Mouse (Mus musculus): ENCODE results near the gene Capza2. TPM values are rescaled to one million over a fixed set of nuclear protein-coding genes. Genes with fewer than 3 reads are reported as not detected.

Capza2 gene
- polyA plus RNA-seq, 1 experiment from 2014 or later = 80.9 TPM

DNA sequence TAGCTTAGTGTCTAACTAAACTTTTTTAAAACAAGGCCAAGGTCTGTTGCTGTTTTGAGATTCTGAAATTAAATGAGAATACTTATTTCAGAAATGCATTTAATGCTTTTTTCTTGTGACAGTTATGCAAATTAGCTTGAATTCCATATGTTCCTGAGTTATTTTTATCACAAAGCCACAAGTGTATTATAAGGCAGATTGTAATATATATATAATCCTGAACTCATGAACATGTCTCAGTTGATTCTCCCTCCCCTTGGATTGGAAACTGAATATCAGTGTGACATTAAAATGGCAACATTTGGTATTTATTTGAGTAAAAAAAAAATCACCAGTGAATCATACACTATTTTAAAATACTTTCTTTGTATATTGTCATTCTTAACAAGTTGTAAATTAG is 30.0 kb downstream of the Capza2 start:
- no peak for ATAC-seq (ENCODE audit: low read depth)

DNA sequence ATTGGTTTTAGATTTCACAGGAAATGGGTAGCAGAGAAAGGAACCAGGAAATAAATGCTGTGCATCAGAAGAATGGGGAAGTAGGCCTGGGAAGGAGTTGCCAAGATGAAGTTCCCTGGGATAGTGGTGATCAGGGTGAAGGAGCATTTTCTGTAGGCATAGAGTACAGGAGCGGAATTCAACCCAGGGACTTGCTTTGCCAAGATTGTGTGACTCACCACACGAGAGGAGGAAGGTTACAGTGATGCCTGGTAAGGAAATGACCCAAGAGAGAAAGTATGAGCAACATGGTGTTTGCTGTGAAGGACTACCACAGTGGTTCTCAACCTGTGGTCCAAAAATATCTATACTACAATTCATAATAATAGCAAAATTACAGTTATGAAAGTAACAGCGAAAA is 31.8 kb downstream of the Capza2 start:
- Histone ChIP-seq H3K9ac (ENCODE audit: low read depth, low read length) (no peak overlapping the region), H3K4me2 (ENCODE audit: low read depth, low read length) (no peak overlapping the region), H3K27me3 (ENCODE audit: control insufficient read depth, insufficient read depth, low read depth, low read length) (no peaks in the 10 kb centered on the region), H3K9me3 (replicated peaks; ENCODE audit: control insufficient read depth, low read length) (no peaks in the 10 kb centered on the region), H3K4me1 (ENCODE audit: control insufficient read depth, low read depth, low read length) (no peaks in the 10 kb centered on the region), H3K27ac (ENCODE audit: low read length) (no peak overlapping the region), H3K36me3 (ENCODE audit: control insufficient read depth, insufficient read depth) (peaks cover 19% of the 10 kb centered on the region), H3K4me3 (ENCODE audit: low read depth, low read length) (no peak overlapping the region)
- no peak for ATAC-seq (ENCODE audit: low read depth)
- 85% methylated on average over 3 of the region's 3 CpGs for WGBS (ENCODE audit: insufficient replicate concordance)

More for the DNA sequence above, 30.0 kb downstream of the Capza2 start:
- Histone ChIP-seq H3K4me3 (ENCODE audit: low read depth, low read length) (no peak overlapping the region), H3K27me3 (ENCODE audit: control insufficient read depth, insufficient read depth, low read depth, low read length) (no peaks in the 10 kb centered on the region), H3K4me1 (ENCODE audit: control insufficient read depth, low read depth, low read length) (no peaks in the 10 kb centered on the region), H3K9ac (ENCODE audit: low read depth, low read length) (no peak overlapping the region), H3K36me3 (ENCODE audit: control insufficient read depth, insufficient read depth) (peaks cover 28% of the 10 kb centered on the region), H3K4me2 (ENCODE audit: low read depth, low read length) (no peak overlapping the region), H3K9me3 (replicated peaks; ENCODE audit: control insufficient read depth, low read length) (no peaks in the 10 kb centered on the region), H3K27ac (ENCODE audit: low read length) (no peak overlapping the region)

DNA sequence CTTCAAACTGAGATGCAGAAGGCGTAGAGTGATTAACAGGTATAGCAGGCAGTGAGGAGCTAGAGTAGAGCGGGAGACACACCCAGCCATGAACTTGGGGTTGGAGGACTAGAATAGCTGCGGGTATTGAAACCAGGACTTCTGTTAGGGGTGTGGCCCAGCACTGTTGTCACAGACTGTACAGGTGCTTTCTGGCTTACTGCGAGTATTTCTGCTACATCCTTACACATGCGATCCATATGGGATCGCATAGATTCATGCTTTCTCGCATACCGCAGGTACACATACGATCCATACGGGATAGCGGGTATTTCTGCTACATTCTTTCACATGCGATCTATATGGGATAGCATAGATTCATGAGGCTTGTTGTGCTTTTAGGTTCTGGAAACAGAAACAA is 32.3 kb downstream of the Capza2 start:
- Histone ChIP-seq H3K4me2 (ENCODE audit: low read depth, low read length) (no peak overlapping the region), H3K27ac (ENCODE audit: low read length) (no peak overlapping the region), H3K9ac (ENCODE audit: low read depth, low read length) (no peak overlapping the region), H3K36me3 (ENCODE audit: control insufficient read depth, insufficient read depth) (peaks cover 14% of the 10 kb centered on the region), H3K27me3 (ENCODE audit: control insufficient read depth, insufficient read depth, low read depth, low read length) (no peaks in the 10 kb centered on the region), H3K4me1 (ENCODE audit: control insufficient read depth, low read depth, low read length) (no peaks in the 10 kb centered on the region), H3K9me3 (replicated peaks; ENCODE audit: control insufficient read depth, low read length) (no peaks in the 10 kb centered on the region), H3K4me3 (ENCODE audit: low read depth, low read length) (no peak overlapping the region)
- WGBS (ENCODE audit: insufficient replicate concordance) = 89% methylated on average over 12 of the region's 12 CpGs
- ATAC-seq (ENCODE audit: low read depth) = no peak

DNA sequence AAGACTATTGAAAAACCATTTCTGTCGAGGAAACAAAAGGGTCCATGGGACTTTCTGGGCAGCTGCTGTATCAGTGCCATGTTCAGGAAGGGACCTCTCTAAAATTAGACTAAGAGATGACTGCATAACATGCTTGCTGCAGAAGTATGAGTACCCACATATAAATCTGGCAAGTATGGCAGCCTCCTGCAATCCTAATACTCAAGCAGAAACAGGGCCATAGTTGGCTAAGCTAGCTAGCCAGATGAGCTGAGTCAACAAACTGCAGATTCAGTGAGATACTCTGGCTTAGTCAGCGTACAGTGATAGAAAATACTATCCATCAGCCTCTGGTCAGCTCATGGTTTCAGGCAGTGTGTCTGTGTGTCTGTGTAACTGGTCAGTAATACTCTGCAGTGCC is 33.8 kb downstream of the Capza2 start:
- 73% methylated on average over 2 of the region's 2 CpGs for WGBS (ENCODE audit: insufficient replicate concordance)
- Histone ChIP-seq H3K9me3 (replicated peaks; ENCODE audit: control insufficient read depth, low read length) (no peaks in the 10 kb centered on the region), H3K4me1 (ENCODE audit: control insufficient read depth, low read depth, low read length) (no peaks in the 10 kb centered on the region), H3K27ac (ENCODE audit: low read length) (no peak overlapping the region), H3K27me3 (ENCODE audit: control insufficient read depth, insufficient read depth, low read depth, low read length) (no peaks in the 10 kb centered on the region), H3K9ac (ENCODE audit: low read depth, low read length) (no peak overlapping the region), H3K4me2 (ENCODE audit: low read depth, low read length) (no peak overlapping the region), H3K36me3 (ENCODE audit: control insufficient read depth, insufficient read depth) (peaks cover 9% of the 10 kb centered on the region), H3K4me3 (ENCODE audit: low read depth, low read length) (no peak overlapping the region)
- ATAC-seq (ENCODE audit: low read depth) = no peak

DNA sequence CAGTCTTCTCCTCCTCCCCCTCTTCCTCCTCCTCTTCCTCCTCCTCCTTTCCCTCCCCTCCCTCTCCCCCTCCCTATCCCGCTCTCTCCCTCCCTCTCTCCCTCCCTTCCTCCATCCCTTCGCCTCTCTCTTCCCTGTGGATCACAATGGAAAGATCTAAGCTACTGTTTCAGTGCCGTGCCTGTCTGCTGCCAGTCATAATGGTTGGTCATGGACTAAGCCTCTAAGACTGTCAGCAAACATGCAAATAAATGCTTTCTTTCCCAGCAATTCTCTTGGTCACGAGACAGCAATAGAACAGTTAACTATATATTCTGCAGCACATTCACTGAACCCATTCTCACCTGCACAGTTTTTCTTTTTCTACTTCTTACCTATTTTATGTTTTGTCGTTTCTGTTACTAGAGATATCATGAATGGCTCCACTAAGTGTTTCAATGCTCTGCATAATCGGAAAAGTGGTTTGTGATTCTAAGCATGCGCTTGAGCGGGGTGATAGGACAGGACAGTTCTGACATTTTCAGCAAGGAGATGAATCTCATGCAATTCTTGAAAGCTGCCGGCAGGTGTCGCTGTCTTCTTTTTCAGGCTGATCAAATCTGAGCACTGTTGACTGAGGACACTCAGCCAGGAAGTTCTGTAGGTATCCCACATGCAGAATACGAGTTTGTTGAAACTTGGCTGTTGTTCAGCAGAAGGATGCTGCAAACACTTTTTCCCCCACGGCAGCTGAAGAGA is 39.2 kb downstream of the Capza2 start:
- no peak overlapping the region for H3K27ac ChIP-seq (ENCODE audit: low read length)
- no peaks in the 10 kb centered on the region for H3K36me3 ChIP-seq (ENCODE audit: control insufficient read depth, insufficient read depth)
- H3K4me1 ChIP-seq (ENCODE audit: control insufficient read depth, low read depth, low read length) = peaks cover 2% of the 10 kb centered on the region
- H3K9me3 ChIP-seq (replicated peaks; ENCODE audit: control insufficient read depth, low read length) = no peaks in the 10 kb centered on the region
- peak; percentile 62; the same call in 1 of the 2 replicates for ATAC-seq (ENCODE audit: low read depth)
- H3K9ac ChIP-seq (ENCODE audit: low read depth, low read length) = no peak overlapping the region
- WGBS (ENCODE audit: insufficient replicate concordance) = 21% methylated on average over 12 of the region's 12 CpGs
- no peaks in the 10 kb centered on the region for H3K27me3 ChIP-seq (ENCODE audit: control insufficient read depth, insufficient read depth, low read depth, low read length)
- no peak overlapping the region for H3K4me2 ChIP-seq (ENCODE audit: low read depth, low read length)
- H3K4me3 ChIP-seq (ENCODE audit: low read depth, low read length) = no peak overlapping the region

DNA sequence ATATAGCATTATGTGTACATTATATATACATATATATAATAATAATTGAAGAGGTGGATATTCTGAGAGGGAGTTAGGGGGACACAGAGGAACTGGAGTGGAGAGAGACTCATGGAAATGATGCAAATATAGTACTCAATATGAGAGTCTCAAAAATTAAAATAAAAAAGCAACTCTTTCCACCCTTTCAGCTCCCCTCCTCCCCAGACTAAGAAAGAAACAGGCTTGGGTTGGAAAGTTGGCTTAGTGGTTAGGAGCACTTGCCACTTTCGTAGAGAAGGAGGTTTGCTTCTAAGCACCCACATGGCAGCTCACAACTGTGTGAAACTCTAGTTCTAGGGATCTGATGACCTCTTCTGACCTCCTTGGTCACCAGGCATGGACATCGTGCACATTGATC is 41.0 kb downstream of the Capza2 start:
- Histone ChIP-seq H3K27me3 (ENCODE audit: control insufficient read depth, insufficient read depth, low read depth, low read length) (no peaks in the 10 kb centered on the region), H3K4me3 (ENCODE audit: low read depth, low read length) (no peak overlapping the region), H3K9me3 (replicated peaks; ENCODE audit: control insufficient read depth, low read length) (0 out of 2 replicates have a peak, but pooled peaks cover 4% of the 10 kb centered on the region), H3K4me2 (ENCODE audit: low read depth, low read length) (no peak overlapping the region), H3K27ac (ENCODE audit: low read length) (no peak overlapping the region), H3K4me1 (ENCODE audit: control insufficient read depth, low read depth, low read length) (peaks cover 9% of the 10 kb centered on the region), H3K9ac (ENCODE audit: low read depth, low read length) (no peak overlapping the region), H3K36me3 (ENCODE audit: control insufficient read depth, insufficient read depth) (no peaks in the 10 kb centered on the region)
- no peak for ATAC-seq (ENCODE audit: low read depth)
- 56% methylated on average over 2 of the region's 2 CpGs for WGBS (ENCODE audit: insufficient replicate concordance)

DNA sequence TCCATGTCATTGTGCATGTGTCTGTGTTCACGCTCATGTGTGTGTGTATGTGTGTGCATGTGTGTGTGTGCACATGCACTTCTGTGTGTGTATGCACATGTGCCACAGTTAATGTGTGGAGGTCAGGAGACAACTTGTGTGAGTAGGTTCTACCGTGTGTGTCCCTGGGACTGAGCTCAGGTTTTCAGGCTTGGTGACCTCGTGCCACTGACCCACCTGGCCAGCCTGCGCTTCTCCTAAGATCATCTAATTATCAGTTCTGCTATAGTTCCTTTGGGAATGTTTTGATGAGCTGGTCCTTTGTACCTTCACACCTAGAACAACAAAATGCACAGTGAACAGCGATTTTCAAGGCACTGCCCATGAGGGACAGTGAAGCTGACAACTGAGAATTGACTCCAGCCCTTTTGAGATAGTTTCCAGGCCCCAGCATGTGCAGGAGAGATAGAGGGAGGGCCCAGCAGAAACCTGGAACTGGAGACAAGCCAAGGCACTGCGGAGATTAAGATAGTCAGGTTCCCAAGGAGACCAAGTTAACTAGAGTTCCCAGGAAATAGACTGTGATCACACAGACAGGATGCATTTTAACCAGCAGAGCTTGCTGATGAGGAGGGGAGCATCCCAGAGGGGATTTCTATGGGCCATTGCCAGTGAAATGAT is 44.4 kb downstream of the Capza2 start:
- Histone ChIP-seq H3K27ac (ENCODE audit: low read length) (no peak overlapping the region), H3K4me3 (ENCODE audit: low read depth, low read length) (no peak overlapping the region), H3K36me3 (ENCODE audit: control insufficient read depth, insufficient read depth) (no peaks in the 10 kb centered on the region), H3K9ac (ENCODE audit: low read depth, low read length) (no peak overlapping the region), H3K9me3 (replicated peaks; ENCODE audit: control insufficient read depth, low read length) (0 out of 2 replicates have a peak, but pooled peaks cover 4% of the 10 kb centered on the region), H3K4me2 (ENCODE audit: low read depth, low read length) (peak overlapping the region; percentile 17; the same call in 1 of the 2 replicates), H3K4me1 (ENCODE audit: control insufficient read depth, low read depth, low read length) (peaks cover 9% of the 10 kb centered on the region), H3K27me3 (ENCODE audit: control insufficient read depth, insufficient read depth, low read depth, low read length) (no peaks in the 10 kb centered on the region)
- 57% methylated on average over 6 of the region's 6 CpGs for WGBS (ENCODE audit: insufficient replicate concordance)
- ATAC-seq (ENCODE audit: low read depth) = peak; percentile 89

DNA sequence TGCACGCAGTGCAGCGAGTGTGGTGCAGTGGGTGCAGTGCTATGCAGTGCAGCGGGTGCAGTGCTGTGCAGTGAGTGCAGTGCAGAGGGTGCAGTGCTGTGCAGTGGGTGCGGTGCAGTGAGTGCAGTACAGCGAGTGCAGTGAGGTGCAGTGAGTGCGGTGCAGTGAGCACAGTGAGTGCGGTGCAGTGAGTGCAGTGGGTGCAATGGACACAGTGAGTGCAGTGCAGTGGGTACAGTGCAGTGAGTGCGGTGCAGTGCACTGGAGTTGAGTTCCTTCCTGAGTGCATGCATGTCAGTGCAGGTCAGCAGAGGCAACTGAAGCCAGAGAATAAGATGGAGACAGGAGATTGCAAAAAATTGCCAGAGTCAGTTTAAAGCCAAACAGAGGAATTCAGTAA is 45.8 kb downstream of the Capza2 start:
- WGBS (ENCODE audit: insufficient replicate concordance) = 85% methylated on average over 8 of the region's 8 CpGs

DNA sequence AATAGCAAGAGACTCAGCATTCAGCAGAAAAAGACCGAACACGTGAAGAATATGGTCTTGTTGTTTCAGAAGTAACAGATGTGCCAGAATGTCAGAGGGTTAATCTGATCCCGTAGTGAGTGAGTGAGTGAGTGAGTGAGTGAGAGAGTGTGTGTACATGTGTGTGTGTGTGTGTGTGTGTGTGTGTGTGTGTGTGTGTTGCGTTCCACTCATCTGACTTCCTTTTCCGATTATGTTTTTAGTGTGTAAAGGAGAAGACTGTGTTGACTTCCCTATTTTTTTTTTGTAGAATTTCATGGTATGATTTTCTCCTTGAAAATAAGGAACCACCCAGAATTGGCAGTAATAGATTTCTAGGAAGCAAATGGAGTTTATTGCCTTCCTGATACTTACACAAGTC is 52.6 kb downstream of the Capza2 start:
- no peak for ATAC-seq (ENCODE audit: low read depth)
- H3K36me3 ChIP-seq (ENCODE audit: control insufficient read depth, insufficient read depth) = no peaks in the 10 kb centered on the region
- H3K4me1 ChIP-seq (ENCODE audit: control insufficient read depth, low read depth, low read length) = peaks cover 4% of the 10 kb centered on the region; the same call in 1 of the 2 replicates
- no peak overlapping the region for H3K27ac ChIP-seq (ENCODE audit: low read length)
- H3K27me3 ChIP-seq (ENCODE audit: control insufficient read depth, insufficient read depth, low read depth, low read length) = no peaks in the 10 kb centered on the region
- no peak overlapping the region for H3K9ac ChIP-seq (ENCODE audit: low read depth, low read length)
- H3K4me2 ChIP-seq (ENCODE audit: low read depth, low read length) = no peak overlapping the region
- H3K9me3 ChIP-seq (replicated peaks; ENCODE audit: control insufficient read depth, low read length) = no peaks in the 10 kb centered on the region; the same call in 1 of the 2 replicates
- 33% methylated on average over 5 of the region's 5 CpGs for WGBS (ENCODE audit: insufficient replicate concordance)
- H3K4me3 ChIP-seq (ENCODE audit: low read depth, low read length) = no peak overlapping the region

More for the DNA sequence above, 45.8 kb downstream of the Capza2 start:
- H3K4me1 ChIP-seq (ENCODE audit: control insufficient read depth, low read depth, low read length) = peaks cover 9% of the 10 kb centered on the region
- no peak overlapping the region for H3K4me2 ChIP-seq (ENCODE audit: low read depth, low read length)
- no peak overlapping the region for H3K9ac ChIP-seq (ENCODE audit: low read depth, low read length)
- no peaks in the 10 kb centered on the region for H3K36me3 ChIP-seq (ENCODE audit: control insufficient read depth, insufficient read depth)
- no peak overlapping the region for H3K4me3 ChIP-seq (ENCODE audit: low read depth, low read length)
- H3K9me3 ChIP-seq (replicated peaks; ENCODE audit: control insufficient read depth, low read length) = 0 out of 2 replicates have a peak, but pooled peaks cover 4% of the 10 kb centered on the region
- no peaks in the 10 kb centered on the region for H3K27me3 ChIP-seq (ENCODE audit: control insufficient read depth, insufficient read depth, low read depth, low read length)
- ATAC-seq (ENCODE audit: low read depth) = 0 out of 2 replicates have a peak, but pooled peaks have one; percentile 22
- no peak overlapping the region for H3K27ac ChIP-seq (ENCODE audit: low read length)

Data from liver, embryonic 16.5 days (tissue).